Mouse (Mus musculus): ENCODE measurements around the gene Ofcc1. TPM values are rescaled to one million over a fixed set of nuclear protein-coding genes. Genes with fewer than 3 reads are reported as not detected.

Ofcc1 gene
- total and polyA plus RNA-seq, 3 experiments: 0.27 TPM; not detected in 2

DNA sequence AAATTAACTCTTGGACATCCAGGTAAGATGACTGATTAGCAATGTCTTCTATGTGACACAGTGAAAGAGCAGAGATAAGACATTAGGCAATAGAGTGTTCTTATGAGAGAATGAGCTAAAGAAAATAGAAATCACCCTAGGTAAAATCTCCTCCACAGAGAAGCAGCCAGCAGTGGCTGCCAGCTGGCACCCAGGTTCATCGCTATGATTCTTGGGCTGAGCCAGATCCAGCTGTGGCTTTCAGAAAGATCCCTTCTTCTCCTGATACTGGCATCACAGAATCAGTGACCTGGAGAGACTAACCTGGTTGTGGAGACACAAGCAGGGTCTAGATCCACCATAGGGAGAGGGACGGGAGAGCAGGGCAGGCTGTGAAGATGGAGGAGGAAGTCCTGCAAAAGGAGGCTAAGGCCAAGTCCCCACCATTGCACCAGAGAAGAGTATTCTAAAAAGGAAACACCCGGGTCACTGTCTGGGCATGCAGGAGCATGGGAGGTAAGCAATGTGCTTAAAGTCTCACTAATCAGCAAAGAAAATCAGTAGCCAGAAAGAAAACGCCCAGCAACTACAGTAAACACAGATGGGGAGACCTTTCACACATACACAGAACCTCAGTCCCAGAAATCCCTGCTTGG lies 46.0 kb downstream of the Ofcc1 start:
- Histone ChIP-seq H3K36me3 (replicated peaks) (no peaks in the 10 kb centered on the region), H3K9me3 (replicated peaks) (peaks cover 6% of the 10 kb centered on the region), H3K4me3 (ENCODE audit: low read depth, low read length) (no peak overlapping the region), H3K27me3 (ENCODE audit: insufficient read depth, low read length) (no peaks in the 10 kb centered on the region), H3K4me1 (ENCODE audit: insufficient read depth, low read depth, low read length) (no peaks in the 10 kb centered on the region)
- no peak for DNase-seq (ENCODE audit: low spot score)
- no peak for TF ChIP-seq TAL1 (conservative IDR thresholded peaks at IDR 0.05; ENCODE audit: low read depth, low read length)
- no peak for TF ChIP-seq GATA1 (IDR thresholded peaks at IDR 0.05; ENCODE audit: borderline replicate concordance, low read length)
- no peak for TF ChIP-seq GATA2 (IDR thresholded peaks at IDR 0.05; ENCODE audit: borderline replicate concordance, low read depth, low read length)
- no peak for TF ChIP-seq POLR2AphosphoS5 (IDR thresholded peaks at IDR 0.05; ENCODE audit: insufficient replicate concordance, low read depth, low read length)
- no peak for ATAC-seq (ENCODE audit: extremely low read depth, insufficient number of reproducible peaks, low FRiP score, poor library complexity, severe bottlenecking)

DNA sequence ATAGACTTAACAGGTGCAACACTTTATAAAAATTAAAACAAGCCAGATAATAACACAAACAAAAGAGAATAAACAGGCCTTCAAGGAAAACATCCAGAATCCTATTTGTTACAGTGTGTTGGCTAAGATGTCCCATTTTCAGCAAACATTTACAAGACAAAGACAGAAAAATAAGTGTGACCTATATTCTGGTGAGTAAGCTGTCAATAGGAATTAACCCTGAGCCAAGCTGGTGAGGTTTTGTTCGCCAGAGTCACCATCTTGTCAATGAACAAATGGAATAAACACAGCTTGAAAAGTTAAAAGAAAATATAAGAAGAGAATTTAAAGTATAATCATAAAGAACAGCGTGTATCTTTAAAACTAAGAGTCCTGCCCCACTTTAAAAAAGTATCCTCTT lies 68.4 kb downstream of the Ofcc1 start:
- Histone ChIP-seq H3K27me3 (ENCODE audit: insufficient read depth, low read length) (no peaks in the 10 kb centered on the region), H3K4me3 (ENCODE audit: low read depth, low read length) (no peak overlapping the region), H3K4me1 (ENCODE audit: insufficient read depth, low read depth, low read length) (no peaks in the 10 kb centered on the region), H3K36me3 (replicated peaks) (no peaks in the 10 kb centered on the region), H3K9me3 (replicated peaks) (peaks cover 18% of the 10 kb centered on the region)
- ATAC-seq (ENCODE audit: extremely low read depth, insufficient number of reproducible peaks, low FRiP score, poor library complexity, severe bottlenecking) (no peak), DNase-seq (ENCODE audit: low spot score) (no peak)
- no peak for TF ChIP-seq TAL1 (conservative IDR thresholded peaks at IDR 0.05; ENCODE audit: low read depth, low read length)
- no peak for TF ChIP-seq GATA1 (IDR thresholded peaks at IDR 0.05; ENCODE audit: borderline replicate concordance, low read length)
- TF ChIP-seq CTCF (IDR thresholded peaks at IDR 0.05; ENCODE audit: low read depth, low read length): no peak

DNA sequence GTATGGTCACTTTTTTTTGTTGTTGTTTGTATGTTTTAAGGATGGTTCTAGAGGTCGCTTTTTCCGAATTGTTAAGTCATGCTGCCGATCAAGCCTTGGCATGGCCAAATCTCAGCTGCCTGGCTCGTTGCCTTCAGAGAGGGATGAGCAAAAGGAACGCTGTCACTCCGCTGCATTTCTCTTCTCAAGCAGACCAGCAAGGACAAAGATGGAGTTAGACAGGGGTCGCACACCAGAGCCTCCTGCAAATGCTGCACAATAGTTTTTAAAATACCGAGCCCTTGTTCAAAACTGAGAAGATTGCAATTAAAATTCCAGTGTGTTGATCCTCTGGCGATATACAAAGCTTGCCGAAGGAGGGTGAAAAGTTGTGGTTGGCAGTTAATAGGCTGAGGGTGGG lies 70.4 kb downstream of the Ofcc1 start:
- no peaks in the 10 kb centered on the region for H3K36me3 ChIP-seq (replicated peaks)
- H3K9me3 ChIP-seq (replicated peaks): peaks cover 23% of the 10 kb centered on the region
- DNase-seq (ENCODE audit: low spot score) (no peak), ATAC-seq (ENCODE audit: extremely low read depth, insufficient number of reproducible peaks, low FRiP score, poor library complexity, severe bottlenecking) (no peak)
- H3K4me3 ChIP-seq (ENCODE audit: low read depth, low read length): no peak overlapping the region
- TF ChIP-seq TAL1 (conservative IDR thresholded peaks at IDR 0.05; ENCODE audit: low read depth, low read length): no peak
- TF ChIP-seq GATA1 (IDR thresholded peaks at IDR 0.05; ENCODE audit: borderline replicate concordance, low read length): no peak
- TF ChIP-seq CTCF (IDR thresholded peaks at IDR 0.05; ENCODE audit: low read depth, low read length): no peak
- H3K4me1 ChIP-seq (ENCODE audit: insufficient read depth, low read depth, low read length): no peaks in the 10 kb centered on the region
- no peaks in the 10 kb centered on the region for H3K27me3 ChIP-seq (ENCODE audit: insufficient read depth, low read length)

DNA sequence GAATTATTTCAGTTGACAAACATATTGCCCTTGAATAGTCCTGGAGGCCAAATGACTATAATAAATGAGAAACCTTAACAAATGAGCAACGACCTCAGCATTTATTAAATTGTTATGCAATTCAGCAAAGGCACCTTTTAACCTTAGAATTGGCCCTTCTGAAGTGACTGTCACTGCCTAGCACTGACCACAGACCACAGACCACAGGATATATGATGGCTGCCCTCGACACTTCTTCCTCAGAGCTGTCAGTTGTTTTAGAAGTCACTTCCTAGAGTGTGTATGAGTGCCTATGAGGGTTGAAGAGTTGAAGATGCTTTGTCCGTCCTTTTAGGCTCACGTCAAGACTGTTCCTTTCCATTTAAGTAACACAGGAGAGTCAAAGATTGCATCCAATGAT lies 72.6 kb downstream of the Ofcc1 start:
- no peaks in the 10 kb centered on the region for H3K27me3 ChIP-seq (ENCODE audit: insufficient read depth, low read length)
- H3K9me3 ChIP-seq (replicated peaks): peaks cover 33% of the 10 kb centered on the region
- no peaks in the 10 kb centered on the region for H3K4me1 ChIP-seq (ENCODE audit: insufficient read depth, low read depth, low read length)
- no peaks in the 10 kb centered on the region for H3K36me3 ChIP-seq (replicated peaks)
- H3K4me3 ChIP-seq (ENCODE audit: low read depth, low read length): no peak overlapping the region
- ATAC-seq (ENCODE audit: extremely low read depth, insufficient number of reproducible peaks, low FRiP score, poor library complexity, severe bottlenecking) (no peak), DNase-seq (ENCODE audit: low spot score) (no peak)
- TF ChIP-seq CTCF (IDR thresholded peaks at IDR 0.05; ENCODE audit: low read depth, low read length) (no peak), POLR2AphosphoS5 (IDR thresholded peaks at IDR 0.05; ENCODE audit: insufficient replicate concordance, low read depth, low read length) (no peak), GATA1 (IDR thresholded peaks at IDR 0.05; ENCODE audit: borderline replicate concordance, low read length) (no peak), TAL1 (conservative IDR thresholded peaks at IDR 0.05; ENCODE audit: low read depth, low read length) (no peak), GATA2 (IDR thresholded peaks at IDR 0.05; ENCODE audit: borderline replicate concordance, low read depth, low read length) (no peak)

DNA sequence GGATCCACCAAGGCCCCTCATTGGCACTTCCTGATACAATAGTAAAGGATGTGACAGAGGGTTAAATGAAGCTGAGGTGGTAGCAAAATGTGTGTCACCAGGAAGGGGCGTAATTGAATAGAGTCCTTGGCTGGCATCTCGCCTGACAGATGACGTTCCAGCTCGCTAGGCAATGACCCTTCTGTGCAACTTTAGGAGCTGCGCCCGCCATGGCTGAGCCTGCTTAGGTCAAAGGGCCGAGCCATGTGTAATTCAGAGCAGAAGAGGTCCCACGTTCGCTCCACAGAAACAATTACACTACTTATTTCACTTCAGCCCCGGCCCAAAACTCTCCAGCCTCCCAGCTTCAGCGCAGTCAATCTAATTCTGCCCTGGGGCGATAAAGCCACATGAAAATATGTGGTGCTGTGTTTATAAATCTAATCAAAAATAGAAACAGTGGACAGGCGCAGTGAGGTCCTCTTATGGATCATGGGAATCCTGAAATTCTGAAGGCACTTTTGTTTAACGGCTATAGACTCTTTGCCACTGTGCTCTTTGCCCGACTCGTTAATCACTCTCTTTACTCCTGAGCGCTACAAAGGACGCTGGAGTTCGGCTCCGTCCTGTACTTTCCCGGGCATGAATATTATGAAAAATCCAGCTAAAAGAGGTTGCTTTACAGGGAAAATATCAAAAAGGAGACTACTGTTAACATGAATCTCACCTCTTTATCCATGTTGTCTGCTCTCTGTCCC lies 73.8 kb downstream of the Ofcc1 start:
- ATAC-seq (ENCODE audit: extremely low read depth, insufficient number of reproducible peaks, low FRiP score, poor library complexity, severe bottlenecking): no peak
- Histone ChIP-seq H3K27me3 (ENCODE audit: insufficient read depth, low read length) (no peaks in the 10 kb centered on the region), H3K4me3 (ENCODE audit: low read depth, low read length) (no peak overlapping the region)

DNA sequence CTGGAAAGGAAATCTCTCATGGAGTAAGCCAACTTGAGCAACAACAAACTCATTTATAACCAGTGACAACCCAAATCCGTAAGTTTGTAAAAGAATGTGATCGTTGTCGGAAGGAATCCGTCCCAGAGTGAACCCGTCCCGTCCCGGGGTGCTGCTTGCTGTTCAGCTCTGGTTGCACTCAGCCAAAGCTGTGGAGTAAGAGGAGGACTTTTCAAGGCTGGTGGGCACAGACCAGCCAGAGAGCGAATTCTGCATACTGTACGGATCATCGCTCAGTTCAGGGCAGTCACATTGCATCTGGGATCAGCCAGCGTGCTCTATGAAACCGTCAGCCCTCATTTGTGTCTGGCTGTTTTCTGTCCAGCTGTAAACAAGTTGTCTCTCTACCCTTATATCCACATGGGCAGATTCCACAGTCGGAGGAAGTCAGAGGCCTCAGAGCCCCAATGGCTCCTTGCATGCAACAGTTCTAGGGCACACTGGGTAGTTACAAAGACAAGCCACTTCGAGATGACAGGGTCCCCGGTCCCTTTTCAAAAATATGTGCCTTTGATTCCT lies 75.9 kb downstream of the Ofcc1 start:
- H3K4me3 ChIP-seq (ENCODE audit: low read depth, low read length): no peak overlapping the region

More for the DNA sequence above, 73.8 kb downstream of the Ofcc1 start:
- H3K9me3 ChIP-seq (replicated peaks): peaks cover 33% of the 10 kb centered on the region
- DNase-seq (ENCODE audit: low spot score): no peak
- no peaks in the 10 kb centered on the region for H3K36me3 ChIP-seq (replicated peaks)
- TF ChIP-seq GATA1 (IDR thresholded peaks at IDR 0.05; ENCODE audit: borderline replicate concordance, low read length) (no peak), POLR2AphosphoS5 (IDR thresholded peaks at IDR 0.05; ENCODE audit: insufficient replicate concordance, low read depth, low read length) (no peak), TAL1 (conservative IDR thresholded peaks at IDR 0.05; ENCODE audit: low read depth, low read length) (no peak), CTCF (IDR thresholded peaks at IDR 0.05; ENCODE audit: low read depth, low read length) (no peak), GATA2 (IDR thresholded peaks at IDR 0.05; ENCODE audit: borderline replicate concordance, low read depth, low read length) (no peak)
- no peaks in the 10 kb centered on the region for H3K4me1 ChIP-seq (ENCODE audit: insufficient read depth, low read depth, low read length)

More for the DNA sequence above, 75.9 kb downstream of the Ofcc1 start:
- H3K9me3 ChIP-seq (replicated peaks): peaks cover 22% of the 10 kb centered on the region
- DNase-seq (ENCODE audit: low spot score) (no peak), ATAC-seq (ENCODE audit: extremely low read depth, insufficient number of reproducible peaks, low FRiP score, poor library complexity, severe bottlenecking) (no peak)
- TF ChIP-seq TAL1 (conservative IDR thresholded peaks at IDR 0.05; ENCODE audit: low read depth, low read length) (no peak), CTCF (IDR thresholded peaks at IDR 0.05; ENCODE audit: low read depth, low read length) (no peak), POLR2AphosphoS5 (IDR thresholded peaks at IDR 0.05; ENCODE audit: insufficient replicate concordance, low read depth, low read length) (no peak), GATA2 (IDR thresholded peaks at IDR 0.05; ENCODE audit: borderline replicate concordance, low read depth, low read length) (no peak), GATA1 (IDR thresholded peaks at IDR 0.05; ENCODE audit: borderline replicate concordance, low read length) (no peak)
- H3K36me3 ChIP-seq (replicated peaks): no peaks in the 10 kb centered on the region
- H3K27me3 ChIP-seq (ENCODE audit: insufficient read depth, low read length): no peaks in the 10 kb centered on the region
- H3K4me1 ChIP-seq (ENCODE audit: insufficient read depth, low read depth, low read length): no peaks in the 10 kb centered on the region

Measured in G1E (cell line).